Mouse (Mus musculus): ENCODE results near the gene Afmid.
A peak's percentile ranks its signal among the peaks of the same experiment; 100 is the strongest.
"Not testable (repeated sequence)": the region's sequence is repeated elsewhere in the genome, so short reads cannot be mapped to it uniquely, and the experiment has no call there.

The Afmid gene

GRCm38 (mm10) chr11:117826916-117827315, 1.2 kb downstream of the Afmid start:
- DNase-seq: no peak

- no peak for DNase-seq
Observed at GRCm38 (mm10) chr11:117827386-117827785, 1.7 kb downstream of the Afmid start.

- DNase-seq: peak; percentile 71
Observed at GRCm38 (mm10) chr11:117828149-117828887, 2.6 kb downstream of the Afmid start.

DNA sequence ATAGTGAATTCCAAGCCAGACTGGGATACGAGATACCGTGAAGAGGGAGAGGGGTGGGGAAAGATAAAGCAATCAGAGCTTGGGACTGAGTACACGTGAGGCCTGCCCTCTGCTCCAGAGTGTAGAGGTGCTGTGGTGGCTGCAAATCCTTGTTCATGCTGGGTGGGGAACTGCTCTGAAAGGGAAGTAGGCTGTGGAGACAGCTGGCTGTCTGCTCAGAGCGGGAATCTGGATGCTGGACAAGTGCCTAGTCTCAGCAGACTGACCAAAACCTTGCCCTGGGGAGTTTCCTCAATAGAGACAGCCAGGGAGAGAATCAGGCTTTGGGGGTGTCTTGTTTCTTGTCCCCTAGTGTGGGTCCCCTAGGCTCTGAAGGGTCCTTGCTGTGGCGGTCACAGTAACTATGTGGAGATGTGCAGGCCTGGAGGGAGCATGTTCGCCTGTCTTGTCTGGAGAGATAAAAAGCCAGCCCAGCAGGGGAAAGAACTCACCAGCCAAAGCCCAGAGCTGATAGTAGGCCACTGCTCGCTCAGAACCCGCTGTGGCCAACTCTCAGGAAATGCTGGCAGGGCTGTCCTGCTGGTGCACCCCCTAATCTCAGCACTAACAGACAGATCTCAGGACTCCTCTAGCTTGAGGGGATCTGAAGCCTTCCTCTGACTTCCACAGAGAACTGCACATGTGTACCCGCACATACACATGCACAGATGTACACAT, 3.3 kb downstream of the Afmid start:
- peak; percentile 72 for DNase-seq

GRCm38 (mm10) chr11:117829671-117830215, 4.0 kb downstream of the Afmid start:
- DNase-seq: peak; percentile 93

GRCm38 (mm10) chr11:117830401-117830800, 4.7 kb downstream of the Afmid start:
- DNase-seq: no peak

GRCm38 (mm10) chr11:117832086-117832969, 6.6 kb downstream of the Afmid start:
- peak; percentile 71 for DNase-seq

DNA sequence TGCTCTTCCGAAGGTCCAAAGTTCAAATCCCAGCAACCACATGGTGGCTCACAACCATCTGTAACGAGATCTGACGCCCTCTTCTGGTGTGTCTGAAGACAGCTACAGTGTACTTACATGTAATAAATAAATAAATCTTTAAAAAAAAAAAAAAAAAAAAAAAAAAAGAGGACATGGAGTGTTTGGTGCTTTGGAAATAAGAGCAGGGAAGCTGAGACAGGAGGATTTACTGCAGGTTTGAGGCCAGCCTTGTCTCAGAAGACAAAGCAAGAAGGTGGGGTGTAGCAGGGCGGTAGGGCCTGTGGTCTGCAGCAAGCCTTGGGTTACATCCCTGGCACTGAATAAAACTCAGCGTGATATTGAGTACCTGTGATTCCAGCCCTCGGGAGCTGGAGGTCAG, 7.8 kb downstream of the Afmid start:
- not testable (repeated sequence) for DNase-seq

- DNase-seq: peak; percentile 81
Observed at GRCm38 (mm10) chr11:117834086-117834485, 8.4 kb downstream of the Afmid start.

DNA sequence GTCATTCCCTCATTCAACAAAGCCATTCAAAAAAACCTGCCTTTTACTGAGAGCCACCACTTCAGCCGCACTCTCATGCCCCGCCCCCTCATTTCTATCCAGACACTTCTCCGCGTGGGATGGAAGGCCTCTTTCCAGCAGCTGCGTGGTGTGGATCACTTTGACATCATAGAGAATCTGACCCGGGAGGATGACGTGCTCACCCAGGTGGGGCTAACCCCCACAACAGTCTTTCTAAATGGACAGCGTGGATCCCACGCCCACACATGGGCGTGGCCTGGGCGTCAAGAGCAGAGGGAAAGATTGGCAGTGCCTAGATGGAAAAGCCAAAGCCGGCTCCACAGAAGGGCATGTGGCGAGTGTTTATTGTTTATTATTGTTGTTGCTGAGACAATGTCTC, 10.6 kb downstream of the Afmid start:
- no peak for DNase-seq

GRCm38 (mm10) chr11:117838572-117838971, 12.8 kb downstream of the Afmid start:
- peak; percentile 59 for DNase-seq

DNA sequence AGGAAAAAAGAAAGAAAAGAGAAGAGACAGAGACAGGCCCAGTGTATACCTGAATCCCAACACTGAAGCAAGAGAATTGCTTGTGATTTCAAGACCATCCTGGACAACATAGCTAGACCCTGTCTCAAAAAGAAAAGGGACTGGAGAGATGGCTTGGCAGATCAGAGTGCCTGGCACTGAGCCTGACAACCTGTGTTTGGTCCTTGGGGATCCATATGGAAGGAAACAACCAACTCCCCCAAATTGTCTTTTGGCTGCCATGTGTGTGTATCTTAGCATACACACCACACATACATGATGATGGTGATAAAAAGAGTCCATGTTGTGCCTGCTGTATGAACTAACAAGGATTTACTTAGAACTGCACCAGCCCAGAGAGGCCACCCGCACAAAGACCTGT, 13.3 kb downstream of the Afmid start:
- DNase-seq: no peak

DNA sequence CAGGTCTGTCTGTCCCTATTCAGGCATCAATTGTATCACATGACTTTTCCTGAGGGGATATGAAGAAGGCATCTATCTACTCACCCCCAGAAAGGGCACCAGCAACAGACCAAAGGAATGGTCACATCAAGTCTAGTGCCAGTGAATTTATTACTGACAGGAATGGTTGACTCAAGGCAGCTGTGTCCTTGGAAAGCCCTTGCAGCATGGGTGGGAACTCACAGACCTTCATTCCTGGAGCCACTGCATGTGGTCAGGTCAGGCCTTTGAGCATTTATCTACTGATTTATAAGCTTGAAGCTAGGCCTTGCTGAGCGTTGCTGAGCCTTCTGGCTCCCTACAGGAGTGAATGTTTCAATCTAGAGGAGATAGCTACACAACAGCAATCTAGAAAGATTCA, 15.2 kb downstream of the Afmid start:
- DNase-seq: no peak

GRCm38 (mm10) chr11:117843434-117843833, 17.7 kb downstream of the Afmid start:
- DNase-seq: no peak

- peak; percentile 71 for DNase-seq
Observed at GRCm38 (mm10) chr11:117844997-117845396, 19.3 kb downstream of the Afmid start.

GRCm38 (mm10) chr11:117845651-117846050, 19.9 kb downstream of the Afmid start:
- no peak for DNase-seq

- peak; percentile 76 for DNase-seq
Observed at GRCm38 (mm10) chr11:117846640-117847039, 20.9 kb downstream of the Afmid start.

- DNase-seq: no peak
Observed at GRCm38 (mm10) chr11:117847593-117848215, 22.0 kb downstream of the Afmid start.

DNA sequence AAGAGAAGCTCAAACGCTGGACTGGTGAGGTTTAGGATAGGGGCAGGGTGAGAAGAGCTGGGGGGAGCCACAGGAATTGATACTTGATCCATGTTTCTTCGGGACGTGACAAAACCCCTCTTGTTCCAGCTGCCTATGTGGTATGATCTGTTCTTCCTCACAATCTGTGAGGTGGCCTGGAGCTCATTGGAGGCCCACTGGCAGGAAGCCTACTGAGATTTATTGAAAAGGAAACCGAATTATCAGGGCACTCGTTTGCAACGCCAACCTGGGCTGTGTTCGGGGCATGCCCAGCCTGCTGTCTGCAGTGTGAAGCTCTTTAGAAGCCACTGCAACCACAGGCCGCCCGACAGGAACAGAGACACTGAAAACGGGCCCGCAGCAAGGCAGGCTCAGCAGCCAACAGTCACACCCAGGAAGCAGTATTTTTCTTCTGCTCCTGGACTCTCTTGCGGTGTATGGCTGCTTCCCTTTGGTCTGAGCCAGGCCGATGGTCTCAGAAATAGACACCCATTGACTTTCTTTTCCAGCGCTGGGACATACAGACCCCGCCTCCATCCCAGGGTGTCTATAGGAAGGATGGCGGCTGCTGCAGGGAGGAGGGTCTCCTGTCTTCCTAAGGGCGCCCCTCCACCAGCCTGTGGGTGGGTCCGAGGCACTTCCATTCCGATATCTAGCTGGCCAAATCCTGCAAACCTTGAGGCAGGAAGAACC, 22.7 kb downstream of the Afmid start:
- peak; percentile 58 for DNase-seq

GRCm38 (mm10) chr11:117848985-117849671, 23.4 kb downstream of the Afmid start, which contains the start of gene Birc5:
Gene Birc5, plus strand, starts transcription at chr11:117849251.
- DNase-seq: peak; percentile 98

GRCm38 (mm10) chr11:117852875-117853274, 27.2 kb downstream of the Afmid start:
- DNase-seq: no peak
